Comparison of ENCODE assay signal across 8 mouse cellular contexts in the genomic region with DNA sequence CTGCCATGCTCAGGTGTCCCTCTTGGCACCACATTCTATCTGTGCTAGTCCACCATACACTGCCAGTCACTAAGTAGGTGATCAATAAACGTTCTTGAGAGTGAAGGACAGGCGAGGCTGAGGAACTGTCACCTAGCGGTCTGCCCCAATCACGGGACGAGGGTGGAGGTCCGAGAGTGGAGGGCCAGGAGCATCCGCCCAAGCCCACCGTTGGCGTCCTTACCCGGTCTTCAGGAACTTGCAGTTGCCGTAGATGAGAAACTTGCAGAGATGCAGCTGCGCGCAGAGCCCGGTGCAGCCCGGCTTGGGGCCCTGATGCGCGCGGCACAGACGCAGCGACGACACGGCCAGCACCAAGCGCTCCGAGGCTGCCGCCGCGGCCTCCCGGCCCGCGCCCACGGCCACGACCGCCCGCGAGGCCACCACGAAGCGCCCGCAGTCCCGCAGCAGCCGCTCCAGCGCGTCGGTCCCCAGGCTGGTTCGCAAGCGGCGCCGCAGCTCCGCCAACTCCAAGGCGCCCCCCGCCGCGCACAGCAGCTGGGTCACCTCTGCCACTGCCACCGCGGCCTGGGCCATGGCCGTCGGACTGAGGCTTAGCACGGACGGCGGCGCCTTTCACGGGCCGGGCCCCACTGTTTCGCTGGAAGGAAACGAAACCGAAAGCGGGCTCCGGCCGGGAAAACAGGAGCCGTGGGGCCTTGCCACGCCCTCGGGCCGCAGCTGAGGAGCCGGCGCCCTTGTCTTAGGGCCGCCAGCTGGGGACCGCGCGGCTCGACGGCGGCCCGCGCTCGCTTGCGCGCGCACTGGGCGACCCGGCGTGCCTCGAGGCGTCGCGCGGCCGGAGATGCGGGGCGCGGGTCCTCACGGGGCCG. TPM values are rescaled to one million over a fixed set of nuclear protein-coding genes. Genes with fewer than 3 reads are reported as not detected.
DNase-seq lines count a peak whose midpoint lies in the region; ATAC-seq lines count a peak whose summit lies in the region.

Gene Parp12, minus strand, starts transcription at position 766 of the 872 bp plus-strand sequence.

- no peaks in the 10 kb centered on the region for H3K4me1 ChIP-seq in hindbrain, embryonic 14.5 days (replicated peaks; ENCODE audit: control insufficient read depth, insufficient read depth, low read length)

- 0 out of 2 replicates have a peak, but pooled peaks cover 7% of the 10 kb centered on the region for H3K9me3 ChIP-seq in hindbrain, embryonic 14.5 days (ENCODE audit: control insufficient read depth, low read length)

- peak within 1 kb of the TSS; percentile 53 for H3K4me3 ChIP-seq in hindbrain, embryonic 14.5 days (replicated peaks; ENCODE audit: low read length)
- H3K4me3 ChIP-seq in macrophage (ENCODE audit: inconsistent target): peak within 1 kb of the TSS; percentile 87

- ATAC-seq in hindbrain, embryonic 14.5 days (ENCODE audit: low FRiP score): peak; percentile 66; the same call in 1 of the 2 replicates

- peaks cover 37% of the 10 kb centered on the region for H3K27me3 ChIP-seq in hindbrain, embryonic 14.5 days (ENCODE audit: control insufficient read depth, insufficient read depth, low read length)

- WGBS in hindbrain, embryonic 14.5 days: 2% methylated on average over 101 of the region's 101 CpGs
- WGBS in macrophage (ENCODE audit: missing documents): 2% methylated on average over 75 of the region's 101 CpGs

- no peak within 1 kb of the TSS for H3K27ac ChIP-seq in hindbrain, embryonic 14.5 days
- H3K27ac ChIP-seq in macrophage: peak within 1 kb of the TSS; percentile 48

- peaks cover 77% of the 10 kb centered on the region for H3K79me2 ChIP-seq in macrophage (ENCODE audit: inconsistent target)

- DNase-seq in WW6 (ENCODE audit: low read depth, low spot score): peak; percentile 50
- peak; percentile 40 to 51 for DNase-seq in cerebellum, postnatal 36 days
- peak; percentile 77 for DNase-seq in gastrocnemius, adult 18-20 months (ENCODE audit: low spot score)
- DNase-seq in hindbrain, embryonic 14.5 days (ENCODE audit: low spot score): peak; percentile 46
- peak; percentile 45 to 47 for DNase-seq in left cerebral cortex, adult 18-20 months (ENCODE audit: low spot score in 2 of 2)
- DNase-seq in retina, postnatal 7 days (ENCODE audit: low read depth, low spot score): peak; percentile 65
- DNase-seq in urinary bladder, adult 18-20 months (ENCODE audit: low spot score in 2 of 2): peak; percentile 74 to 76

- no peaks in the 10 kb centered on the region for H3K36me3 ChIP-seq in hindbrain, embryonic 14.5 days (replicated peaks; ENCODE audit: control insufficient read depth, insufficient read depth)
- H3K36me3 ChIP-seq in macrophage (ENCODE audit: inconsistent target): peaks cover 42% of the 10 kb centered on the region

- peak within 1 kb of the TSS; percentile 62 for H3K9ac ChIP-seq in hindbrain, embryonic 14.5 days

- peak within 1 kb of the TSS; percentile 62 for H3K4me2 ChIP-seq in hindbrain, embryonic 14.5 days (replicated peaks)

RNA-seq across cellular contexts. Expression of gene Parp12, which starts in this region (rescaled TPM):
- total RNA-seq in gastrocnemius, adult 18-20 months (2021): 1 to 10 TPM; 3.1 to 3.4 TPM
- polyA plus RNA-seq in hindbrain, embryonic 14.5 days (2014; fragmentation: Nextera tagmentation; extraction: Ambion mirVana): 3.3 and 3.9 TPM in 2 replicates
- total RNA-seq in left cerebral cortex, adult 18-20 months (2021): 1 to 10 TPM; 7.3 to 7.9 TPM
- total RNA-seq in macrophage (2018; cell fraction: chromatin; rRNA removed): 100 to 1,000 TPM in 23 of 26 experiments, 10 to 100 TPM in 3; 70.7 to 782 (median 335) TPM
- 100 to 1,000 TPM in 13 of 26 experiments, 10 to 100 TPM in 13; 50.7 to 227 (median 107) TPM for total RNA-seq in macrophage (2018; cell fraction: cytosol; rRNA removed)
- total RNA-seq in macrophage (2018; cell fraction: nucleus; rRNA removed): 100 to 1,000 TPM in 22 of 26 experiments, 10 to 100 TPM in 4; 63.3 to 652 (median 283) TPM
- 49.2 to 107 TPM (median 53.5 TPM) in 3 replicates for polyA plus RNA-seq in macrophage (2018)

Comparison
In these comparisons a context has a peak if more than half of its experiments do, and no peak if none do; other contexts are left out.
1. RNA of gene Parp12 (polyA plus RNA-seq): 49.2 to 107 TPM in macrophage; 3.3 to 3.9 TPM in hindbrain, embryonic 14.5 days; every median in the first group is over 10 times any median in the second.
2. Peak in every context shown above with its lines, with median percentiles within 50 percentile points of each other: DNase-seq.